Mouse (Mus musculus) left cerebral cortex, adult 6 months (tissue): ENCODE results near the gene Ctsa. TPM values are rescaled to one million over a fixed set of nuclear protein-coding genes. Genes with fewer than 3 reads are reported as not detected.

Experiments
- long read RNA-seq, 2 experiments: library from polyadenylated mRNA; unstranded; transcript quantifications; one replicate each; pipeline ENCODE4 v2.0.0; 2019 to 2020
- polyA plus RNA-seq: library from polyadenylated mRNA; unstranded; fragments of <200 nt; fragmentation: Nextera tagmentation; gene quantifications from 2 replicates; pipeline ENCODE4 v1.2.3, GENCODE M21; 2021

The Ctsa gene
- polyA plus RNA-seq: 105 and 121 TPM in 2 replicates
- long read RNA-seq, experiment 1, transcript Ctsa-202 (15 exons, 2,534 nt): major isoform, 113 of 497 reads
- long read RNA-seq, experiment 1, partial matches to known transcripts: 323 of 497 reads
- long read RNA-seq, experiment 1, other reads (novel, unspliced or antisense): 56 of 497 reads
- long read RNA-seq, experiment 2, transcript Ctsa-202 (15 exons, 2,534 nt): major isoform, 17 of 117 reads
- long read RNA-seq, experiment 2, partial matches to known transcripts: 92 of 117 reads
- long read RNA-seq, experiment 2, other reads (novel, unspliced or antisense): 6 of 117 reads

DNA sequence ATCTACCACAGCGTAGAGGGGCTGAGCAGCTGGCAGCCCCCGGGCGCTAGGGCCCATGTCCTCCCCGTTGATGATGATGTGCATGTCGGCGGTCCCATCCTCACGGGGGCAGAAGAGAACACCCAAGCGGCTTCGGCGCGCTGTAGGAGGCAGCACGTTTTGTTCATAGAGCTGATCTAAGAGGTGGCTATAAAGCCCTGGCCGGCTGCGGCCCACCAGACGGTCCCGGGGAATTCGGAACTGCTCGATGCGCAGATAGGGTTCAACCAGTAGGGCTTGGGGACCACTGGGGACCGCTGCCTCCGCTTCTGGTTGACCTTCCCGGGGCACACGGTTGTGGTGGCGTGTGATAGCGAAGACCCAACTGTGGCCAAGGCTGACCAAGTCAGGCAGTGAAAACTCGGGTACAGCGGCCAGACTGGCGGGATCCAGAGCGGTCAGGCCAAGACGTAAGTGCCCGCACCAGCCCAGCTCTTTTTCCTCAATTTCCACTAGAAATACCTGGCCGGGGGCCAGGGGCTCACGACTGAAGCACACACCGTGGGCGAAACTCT is at the start of gene Ctsa:
TSS of gene Ctsa (plus strand) at position 126 of the 554 bp plus-strand sequence.

DNA sequence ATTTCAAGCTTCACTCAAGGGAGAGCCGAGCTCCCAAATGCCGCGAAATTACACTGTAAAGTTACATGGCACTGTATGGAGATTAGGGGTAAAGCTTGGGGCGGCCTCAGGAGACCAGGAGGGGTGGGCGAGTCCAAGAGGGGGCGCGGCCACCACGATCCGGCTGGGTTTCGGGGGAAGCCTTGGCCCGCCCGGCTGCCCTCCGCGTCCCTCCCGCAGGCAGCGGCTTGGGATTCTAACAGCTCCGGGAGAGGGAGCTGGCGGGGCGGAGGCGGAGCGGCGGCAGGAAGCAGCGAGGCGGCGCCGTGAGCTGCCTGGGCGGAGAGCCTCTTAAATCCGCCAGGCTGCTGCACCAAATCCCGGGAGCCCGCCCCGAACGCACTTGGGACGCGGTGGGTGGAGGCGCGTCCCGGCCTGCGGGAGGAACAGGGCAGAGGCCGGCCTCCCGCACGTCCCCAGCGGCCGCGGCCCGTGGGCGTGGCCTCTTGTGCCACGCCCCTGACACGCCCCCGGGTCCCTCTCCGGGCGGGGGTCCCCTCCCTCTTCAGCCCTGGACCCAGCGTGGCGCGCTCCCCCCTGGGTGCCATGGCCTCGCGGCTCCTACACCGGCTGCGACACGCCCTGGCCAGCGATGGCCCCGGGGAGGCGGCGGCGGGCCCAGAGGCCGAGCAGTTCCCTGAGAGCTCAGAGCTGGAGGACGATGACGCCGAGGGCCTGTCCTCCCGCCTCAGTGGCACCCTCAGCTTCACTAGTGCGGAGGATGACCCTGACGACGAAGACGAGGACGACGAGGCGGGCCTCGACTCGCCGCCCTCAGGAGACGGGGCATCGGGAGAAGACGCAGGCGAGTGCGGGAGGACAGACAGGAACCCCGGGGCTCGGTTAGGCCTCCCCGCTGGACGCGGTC is 46.9 kb upstream of the Ctsa start, which contains the start of gene Snx21:
TSS of gene Snx21 (plus strand) at position 343 of the 907 bp plus-strand sequence.

DNA sequence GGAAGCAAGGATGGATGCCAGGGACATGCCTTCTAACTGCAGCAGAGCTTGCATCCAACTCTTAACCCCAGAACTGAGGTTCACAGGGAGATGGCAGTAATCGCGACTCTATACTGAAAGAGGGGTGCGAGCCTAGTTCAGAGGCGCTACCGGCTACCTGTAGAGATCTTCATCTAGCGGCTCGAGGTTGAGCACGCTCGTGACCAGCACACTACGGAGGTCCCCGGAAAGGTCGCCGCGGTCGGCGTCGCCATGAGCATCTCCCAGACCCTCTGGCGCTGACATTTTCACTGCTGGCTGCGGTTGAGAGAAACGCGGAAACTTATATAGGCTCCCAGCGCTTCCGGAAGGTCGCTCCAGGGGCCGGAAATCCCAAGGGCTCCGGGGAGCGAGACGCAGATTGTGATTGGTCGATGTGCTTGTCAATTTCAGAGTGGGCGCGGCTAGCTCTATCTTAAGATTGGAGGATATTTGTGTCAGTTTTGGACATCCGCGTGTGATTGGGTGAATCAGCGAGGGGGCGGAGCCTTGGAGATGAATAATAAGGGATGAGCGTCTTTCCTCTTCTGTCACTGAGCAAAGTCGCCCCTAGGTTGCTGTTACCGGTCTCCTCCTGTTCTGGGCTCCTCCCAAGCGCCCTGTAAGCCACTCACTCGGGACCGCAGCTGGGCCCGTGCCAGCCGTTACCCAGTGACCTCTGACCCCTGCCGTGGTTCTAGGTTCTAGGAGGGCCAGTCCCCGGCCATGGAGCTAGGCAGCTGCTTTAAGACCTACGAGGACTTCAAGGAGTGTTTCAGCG is 27.9 kb upstream of the Ctsa start, which contains the start of the genes Acot8 and Zswim3:
TSS of gene Acot8 (minus strand) at position 350 of the 799 bp plus-strand sequence.
TSS of gene Zswim3 (plus strand) at position 566 of the 799 bp plus-strand sequence.

DNA sequence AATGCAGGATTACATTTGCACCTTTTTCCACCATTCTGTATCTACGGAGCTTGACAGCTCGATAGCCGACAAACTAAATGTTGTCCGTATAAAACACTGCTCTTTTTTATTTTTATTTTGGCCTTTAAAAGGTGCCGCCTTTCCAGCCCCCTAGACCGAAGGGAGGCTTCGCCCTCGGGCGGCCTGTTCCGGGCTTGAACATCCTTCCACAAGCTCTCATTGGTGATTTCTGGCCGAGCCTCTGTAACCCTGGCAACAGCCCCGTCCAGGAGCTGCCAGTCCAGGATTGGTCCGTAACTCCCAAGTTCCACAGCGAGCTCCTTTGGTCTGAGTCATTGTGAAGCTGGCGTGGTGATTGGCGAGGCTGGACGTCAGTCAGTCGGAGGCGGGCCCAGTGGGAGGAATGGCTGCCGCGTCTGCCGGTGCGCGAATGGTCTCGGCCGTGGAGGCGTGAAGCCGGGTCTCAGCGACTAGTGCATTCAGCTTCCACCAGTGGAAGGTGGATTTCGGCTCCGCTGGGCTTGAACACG is 10.0 kb upstream of the Ctsa start, which contains the start of gene Zswim1:
TSS of gene Zswim1 (plus strand) at position 51 of the 530 bp plus-strand sequence.

DNA sequence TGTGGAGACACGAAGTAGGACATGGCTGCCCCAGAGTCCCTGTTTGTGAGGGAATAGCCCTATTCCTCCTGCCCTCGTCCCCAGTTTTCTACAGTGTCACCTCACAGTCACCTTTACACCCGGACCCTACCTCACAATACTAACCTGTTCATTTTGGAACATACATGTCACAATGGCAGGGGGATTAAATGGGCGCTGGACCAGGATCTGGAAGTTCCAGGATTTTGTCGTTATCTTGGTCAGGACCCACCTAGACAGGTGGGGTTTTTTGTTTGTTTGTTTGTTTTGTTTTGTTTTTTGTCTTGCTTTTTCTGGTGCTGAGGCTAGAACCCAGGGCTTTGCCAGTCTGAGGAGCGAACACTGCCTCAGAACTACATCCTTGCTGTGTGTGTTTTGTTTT is 4.2 kb upstream of the Ctsa start, which contains the start of gene Spata25:
TSS of gene Spata25 (minus strand) at position 101 of the 400 bp plus-strand sequence.

DNA sequence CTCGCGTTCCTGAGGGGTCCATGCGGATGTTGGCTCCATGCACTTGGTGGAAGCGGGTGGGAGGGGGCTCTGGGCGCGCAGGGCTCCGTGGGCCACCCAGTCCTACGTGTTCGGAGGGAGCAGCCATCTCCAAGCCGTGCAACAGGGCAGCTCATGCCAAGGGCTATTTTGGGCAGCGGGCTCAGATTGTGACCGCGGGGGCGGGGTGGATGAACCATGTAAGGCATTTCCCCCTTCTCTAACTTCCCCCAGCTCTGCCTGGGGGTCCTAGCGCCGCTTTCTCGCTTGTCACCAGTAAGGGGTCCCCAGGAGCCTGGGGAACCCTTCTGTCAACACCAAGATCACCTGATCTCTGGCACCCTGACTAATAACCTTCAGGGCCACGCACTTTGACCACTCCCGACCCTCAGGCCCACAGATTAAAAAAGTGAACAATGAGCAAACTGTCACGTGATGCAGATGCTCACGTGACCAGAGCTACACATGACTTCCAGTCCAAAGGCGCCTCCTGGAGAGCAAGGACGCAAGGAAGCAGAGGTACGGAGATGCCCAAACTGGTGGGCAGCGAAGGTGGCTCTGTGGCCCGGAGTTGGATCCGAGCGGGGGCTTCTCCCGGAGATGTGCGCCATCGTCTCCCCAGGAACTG is 764 bp downstream of the Ctsa start, which contains the start of gene Neurl2:
TSS of gene Neurl2 (minus strand) at position 143 of the 646 bp plus-strand sequence.

DNA sequence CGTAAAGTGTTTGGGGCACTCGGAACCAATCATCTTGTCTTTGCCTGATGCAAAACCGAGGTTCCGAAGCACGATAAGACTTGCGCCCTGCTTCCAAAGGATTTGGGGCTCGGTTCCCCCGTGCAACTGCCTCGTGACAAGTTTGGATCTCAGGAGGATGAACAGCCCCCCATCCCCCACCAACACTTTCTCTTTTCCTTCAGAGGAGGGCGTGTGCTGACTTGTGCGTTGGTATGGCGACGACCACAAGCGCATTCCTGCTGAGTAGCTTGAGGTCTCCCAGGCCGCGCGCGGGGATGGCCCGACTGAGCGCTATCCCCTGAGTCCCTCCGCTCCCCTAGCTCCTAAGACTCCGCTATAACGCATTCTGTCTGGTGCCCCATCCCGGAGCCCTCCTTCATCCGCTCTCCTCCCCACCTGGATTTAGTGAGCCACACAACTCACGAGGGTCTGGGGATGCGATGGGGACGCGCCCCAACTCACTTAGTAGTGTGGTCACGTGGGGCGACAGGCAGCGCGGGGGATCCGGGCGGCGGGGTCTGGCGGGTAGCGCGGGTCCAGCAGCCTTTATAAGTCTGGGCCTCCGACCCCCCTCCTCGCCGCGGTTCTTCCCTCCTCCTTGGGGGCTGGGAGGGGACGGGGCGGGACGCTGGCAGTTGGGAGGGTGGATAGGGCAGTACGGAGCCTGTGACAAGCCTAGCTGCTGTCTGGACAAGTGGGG is 24.6 kb downstream of the Ctsa start, which contains the start of gene Pltp:
TSS of gene Pltp (minus strand) at position 611 of the 721 bp plus-strand sequence.

DNA sequence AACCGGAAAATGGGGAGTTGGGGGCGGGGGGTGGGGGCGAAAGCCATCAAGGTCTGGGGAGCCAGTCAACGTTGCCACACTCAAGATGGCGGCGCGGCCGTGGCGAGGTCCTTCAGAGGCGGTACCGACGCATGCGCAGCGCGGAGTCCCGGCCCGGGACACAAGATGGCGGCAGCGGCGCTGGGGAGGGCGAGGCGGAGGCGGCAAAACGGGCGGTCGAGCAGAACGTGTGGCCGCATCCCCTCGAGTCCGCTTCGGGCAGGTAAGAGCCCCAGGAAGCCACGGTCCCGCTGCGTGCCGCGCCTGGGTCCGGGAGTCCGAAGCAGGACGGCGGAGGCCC is 46.5 kb downstream of the Ctsa start, which contains the start of gene Pcif1:
TSS of gene Pcif1 (plus strand) at position 77 of the 340 bp plus-strand sequence.

Other genes starting within 250 kb of the Ctsa start
- not detected in 2 replicates for gene Wfdc6a, start 247.4 kb upstream of the Ctsa start, polyA plus RNA-seq
- gene Eppin, start 239.3 kb upstream of the Ctsa start, polyA plus RNA-seq: not detected in 2 replicates
- not detected in 2 replicates for gene Wfdc6b, start 219.4 kb upstream of the Ctsa start, polyA plus RNA-seq
- not detected in 2 replicates for gene Wfdc8, start 219.2 kb upstream of the Ctsa start, polyA plus RNA-seq
- gene Wfdc16, start 194.1 kb upstream of the Ctsa start, polyA plus RNA-seq: not detected in 2 replicates
- gene Wfdc10, start 176.8 kb upstream of the Ctsa start, polyA plus RNA-seq: not detected in 2 replicates
- not detected in 2 replicates for gene Wfdc9, start 176.3 kb upstream of the Ctsa start, polyA plus RNA-seq
- gene Wfdc11, start 158.8 kb upstream of the Ctsa start, polyA plus RNA-seq: not detected in 2 replicates
- not detected in 2 replicates for gene Wfdc13, start 147.8 kb upstream of the Ctsa start, polyA plus RNA-seq
- not detected in 2 replicates for gene Spint4, start 134.4 kb upstream of the Ctsa start, polyA plus RNA-seq
- gene Spint5, start 117.6 kb upstream of the Ctsa start, polyA plus RNA-seq: not detected in 2 replicates
- 3.0 and 3.1 TPM in 2 replicates for gene Wfdc3, start 86.9 kb upstream of the Ctsa start, polyA plus RNA-seq
- 5.0 and 21.1 TPM in 2 replicates for gene Dnttip1, start 86.9 kb upstream of the Ctsa start, polyA plus RNA-seq
- 1.3 and 1.4 TPM in 2 replicates for gene Ube2c, start 63.0 kb upstream of the Ctsa start, polyA plus RNA-seq
- gene Tnnc2, start 52.9 kb upstream of the Ctsa start, polyA plus RNA-seq: 0.64 and 0.74 TPM in 2 replicates
- 50.8 and 62.0 TPM in 2 replicates for gene Snx21, start 47.0 kb upstream of the Ctsa start, polyA plus RNA-seq
- gene Acot8, start 28.0 kb upstream of the Ctsa start, polyA plus RNA-seq: 21.4 TPM in 2 replicates
- 7.8 and 8.8 TPM in 2 replicates for gene Zswim3, start 27.8 kb upstream of the Ctsa start, polyA plus RNA-seq
- 23.2 and 23.4 TPM in 2 replicates for gene Zswim1, start 10.2 kb upstream of the Ctsa start, polyA plus RNA-seq
- not detected in 2 replicates for gene Spata25, start 4.3 kb upstream of the Ctsa start, polyA plus RNA-seq
- gene Neurl2, start 583 bp downstream of the Ctsa start, polyA plus RNA-seq: 3.4 and 4.6 TPM in 2 replicates
- 75.3 and 129 TPM in 2 replicates for gene Pltp, start 24.8 kb downstream of the Ctsa start, polyA plus RNA-seq
- 80.5 and 84.8 TPM in 2 replicates for gene Pcif1, start 46.4 kb downstream of the Ctsa start, polyA plus RNA-seq
- gene Zfp335, start 78.9 kb downstream of the Ctsa start, polyA plus RNA-seq: 6.6 and 9.3 TPM in 2 replicates
- gene Mmp9, start 107.9 kb downstream of the Ctsa start, polyA plus RNA-seq: 0.91 and 0.93 TPM in 2 replicates
- gene Slc12a5, start 127.9 kb downstream of the Ctsa start, polyA plus RNA-seq: 96.8 and 132 TPM in 2 replicates
- gene Ncoa5, start 202.0 kb downstream of the Ctsa start, polyA plus RNA-seq: 6.1 and 14.0 TPM in 2 replicates
- 0.78 and 1.8 TPM in 2 replicates for gene Cd40, start 222.8 kb downstream of the Ctsa start, polyA plus RNA-seq